Mouse (Mus musculus): ENCODE data around the gene Adam12.

DNA sequence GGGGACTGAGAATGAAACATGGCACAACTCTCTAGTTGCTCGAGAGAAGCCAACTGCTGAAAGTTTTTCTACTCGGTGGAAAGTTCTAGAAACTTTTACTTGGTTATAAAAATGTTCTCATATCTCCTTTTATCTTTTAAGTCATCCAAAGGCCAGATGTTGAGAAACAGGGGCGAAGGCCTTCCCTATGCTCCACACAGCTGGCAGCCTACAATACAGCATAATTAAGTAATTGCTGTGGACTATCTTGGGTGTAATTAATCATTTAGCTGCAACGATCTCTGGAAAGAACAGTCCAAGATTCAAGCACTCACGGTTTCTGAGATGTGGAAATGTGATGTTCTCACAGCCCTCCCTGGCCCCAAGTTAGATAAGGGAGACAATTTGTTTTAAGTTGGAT lies 243.6 kb downstream of the Adam12 start:
- TF ChIP-seq CTCF (IDR thresholded peaks at IDR 0.05): no peak
- TF ChIP-seq POLR2A (IDR thresholded peaks at IDR 0.05; ENCODE audit: insufficient read depth, low read depth, low read length): no peak

Measured in heart, adult 2 months (tissue).